In genomic region chr13:36467849-36468248, GRCm38 (mm10) we compare ENCODE assay signal across 25 mouse cellular contexts.
"Had no signal": no experiment of that assay in that cellular context is flagged by ENCODE, and none has a peak within 500 bp of the region (broad histone marks: within the 10 kb centered on the region; RNA-seq: fewer than 3 reads in every experiment).

No protein-coding gene starts in this region.

- H3K4me1 ChIP-seq: heart, embryonic 15.5 days; hindbrain, embryonic 15.5 days; kidney, embryonic 15.5 days; limb, embryonic 13.5 days; liver, embryonic 13.5 days; liver, embryonic 15.5 days had no signal

- H3K36me3 ChIP-seq: heart, embryonic 13.5 days; heart, embryonic 15.5 days; hindbrain, embryonic 13.5 days; hindbrain, embryonic 15.5 days; kidney, embryonic 15.5 days; limb, embryonic 13.5 days; liver, embryonic 13.5 days; liver, embryonic 15.5 days had no signal

- H3K9me3 ChIP-seq: heart, embryonic 13.5 days; heart, embryonic 15.5 days; hindbrain, embryonic 13.5 days; hindbrain, embryonic 15.5 days; kidney, embryonic 15.5 days; limb, embryonic 13.5 days; liver, embryonic 13.5 days; liver, embryonic 15.5 days had no signal

- H3K4me3 ChIP-seq: heart, adult 2 months; heart, embryonic 13.5 days; heart, embryonic 15.5 days; hindbrain, embryonic 13.5 days; hindbrain, embryonic 15.5 days; kidney, embryonic 15.5 days; limb, embryonic 13.5 days; liver, embryonic 13.5 days; liver, embryonic 15.5 days had no signal

- H3K9ac ChIP-seq: heart, embryonic 13.5 days; heart, embryonic 15.5 days; hindbrain, embryonic 13.5 days; hindbrain, embryonic 15.5 days; kidney, embryonic 15.5 days; limb, embryonic 13.5 days; liver, embryonic 13.5 days; liver, embryonic 15.5 days had no signal

- H3K4me2 ChIP-seq: heart, embryonic 11.5 days; heart, embryonic 13.5 days; heart, embryonic 15.5 days; hindbrain, embryonic 13.5 days; hindbrain, embryonic 15.5 days; kidney, embryonic 15.5 days; limb, embryonic 13.5 days; liver, embryonic 11.5 days; liver, embryonic 13.5 days; liver, embryonic 15.5 days had no signal

- ATAC-seq: hindbrain, postnatal 0 days; intestine, embryonic 16.5 days had no signal

- H3K27ac ChIP-seq: heart, adult 2 months; heart, embryonic 13.5 days; heart, embryonic 15.5 days; hindbrain, embryonic 13.5 days; hindbrain, embryonic 15.5 days; hindbrain, postnatal 0 days; kidney, embryonic 15.5 days; kidney, postnatal 0 days; limb, embryonic 13.5 days; liver, embryonic 13.5 days; liver, embryonic 15.5 days had no signal

- H3K27me3 ChIP-seq: heart, embryonic 13.5 days; heart, embryonic 15.5 days; hindbrain, embryonic 13.5 days; hindbrain, embryonic 15.5 days; kidney, embryonic 15.5 days; limb, embryonic 13.5 days; liver, embryonic 13.5 days; liver, embryonic 15.5 days had no signal

- DNase-seq: gastrocnemius, postnatal 14 days; gastrocnemius, postnatal 36 days; heart, adult 2 months; heart, postnatal 14 days; heart, postnatal 36 days; kidney, adult 11 months; kidney, adult 2 months; kidney, adult 9 months; kidney, postnatal 14 days; kidney, postnatal 36 days; layer of hippocampus, adult 9-11 months; layer of hippocampus, postnatal 36 days; liver, embryonic 13.5 days had no signal
